Mouse (Mus musculus): Measurements from ENCODE around the gene Cdh24. TPM values are rescaled to one million over a fixed set of nuclear protein-coding genes. Genes with fewer than 3 reads are reported as not detected.

Cdh24 gene
- polyA plus RNA-seq, 1 experiment from 2014 or later, result 6.2 TPM

DNA sequence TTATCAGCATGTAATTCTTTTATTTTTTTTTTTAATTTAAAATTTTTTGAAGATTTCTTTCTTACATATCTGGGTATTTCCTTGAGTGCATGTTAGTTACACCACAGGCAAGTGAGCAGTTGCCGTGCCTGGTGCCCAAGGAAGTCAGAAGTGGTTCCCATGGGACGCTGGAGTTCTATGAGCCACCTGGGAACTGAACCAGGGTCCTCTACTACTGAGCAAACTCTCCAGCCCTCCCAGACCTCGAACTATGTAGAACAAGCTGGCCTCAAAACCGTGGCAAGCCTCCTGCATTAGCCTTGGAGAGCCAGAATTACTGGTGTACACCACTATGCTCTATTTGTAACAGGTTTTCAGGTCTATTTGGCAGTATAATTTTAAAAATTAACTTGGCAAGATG, 38.6 kb downstream of the Cdh24 start:
- Histone ChIP-seq H3K27ac (replicated peaks; ENCODE audit: low read depth, low read length) (peak overlapping the region; percentile 72), H3K4me1 (ENCODE audit: control insufficient read depth, insufficient read depth, low read length) (no peaks in the 10 kb centered on the region), H3K4me3 (ENCODE audit: low read depth, low read length) (peak overlapping the region; percentile 61), H3K27me3 (ENCODE audit: control insufficient read depth, insufficient read depth, low read length) (no peaks in the 10 kb centered on the region), H3K9me3 (replicated peaks; ENCODE audit: control insufficient read depth, low read length) (no peaks in the 10 kb centered on the region), H3K36me3 (replicated peaks; ENCODE audit: control insufficient read depth, insufficient read depth, low read depth, low read length) (no peaks in the 10 kb centered on the region), H3K9ac (replicated peaks; ENCODE audit: low read length) (peak overlapping the region; percentile 83), H3K4me2 (ENCODE audit: low read depth, low read length) (peak overlapping the region; percentile 52)
- ATAC-seq (replicated peaks; ENCODE audit: insufficient number of reproducible peaks, low FRiP score, low TSS enrichment, low read depth), result peak; percentile 9; the same call in 1 of the 2 replicates
- WGBS, result 38% methylated on average over 4 of the region's 4 CpGs
- peak; percentile 40 for DNase-seq (ENCODE audit: low spot score)

- H3K9me3 ChIP-seq (replicated peaks; ENCODE audit: control insufficient read depth, low read length), result no peaks in the 10 kb centered on the region
- no peaks in the 10 kb centered on the region for H3K36me3 ChIP-seq (replicated peaks; ENCODE audit: control insufficient read depth, insufficient read depth, low read depth, low read length)
- no peak overlapping the region for H3K4me3 ChIP-seq (ENCODE audit: low read depth, low read length)
- H3K4me1 ChIP-seq (ENCODE audit: control insufficient read depth, insufficient read depth, low read length), result no peaks in the 10 kb centered on the region
- H3K27ac ChIP-seq (replicated peaks; ENCODE audit: low read depth, low read length), result no peak overlapping the region
- 66% methylated on average over 2 of the region's 2 CpGs for WGBS
- H3K27me3 ChIP-seq (ENCODE audit: control insufficient read depth, insufficient read depth, low read length), result no peaks in the 10 kb centered on the region
- ATAC-seq (replicated peaks; ENCODE audit: insufficient number of reproducible peaks, low FRiP score, low TSS enrichment, low read depth) (no peak), DNase-seq (ENCODE audit: low spot score) (no peak)
- no peak overlapping the region for H3K9ac ChIP-seq (replicated peaks; ENCODE audit: low read length)
- no peak overlapping the region for H3K4me2 ChIP-seq (ENCODE audit: low read depth, low read length)
Measured at GRCm38 (mm10) chr14:54601601-54602000, 39.6 kb downstream of the Cdh24 start.

DNA sequence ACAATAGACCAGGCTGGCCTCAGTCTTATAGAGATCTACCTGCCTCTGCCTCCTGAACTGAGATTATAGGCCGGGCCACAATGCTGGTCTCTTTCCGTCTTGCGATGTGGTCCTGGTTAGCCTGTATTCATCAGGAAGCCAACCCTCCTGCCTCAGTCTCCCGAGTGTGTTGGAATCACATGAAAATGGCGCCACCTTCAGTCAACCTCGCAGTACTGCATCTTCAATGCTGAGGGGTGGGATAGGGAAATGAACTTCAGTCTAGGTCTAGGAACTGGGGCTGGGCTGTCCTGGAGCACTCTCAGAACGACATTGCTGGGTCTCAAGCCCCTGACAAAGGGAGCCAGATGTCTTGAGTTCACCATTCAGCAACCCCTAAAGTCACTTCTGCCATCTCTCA, 44.1 kb downstream of the Cdh24 start:
- Histone ChIP-seq H3K9ac (replicated peaks; ENCODE audit: low read length) (no peak overlapping the region), H3K36me3 (replicated peaks; ENCODE audit: control insufficient read depth, insufficient read depth, low read depth, low read length) (no peaks in the 10 kb centered on the region), H3K9me3 (replicated peaks; ENCODE audit: control insufficient read depth, low read length) (no peaks in the 10 kb centered on the region), H3K4me2 (ENCODE audit: low read depth, low read length) (no peak overlapping the region), H3K4me3 (ENCODE audit: low read depth, low read length) (no peak overlapping the region), H3K27ac (replicated peaks; ENCODE audit: low read depth, low read length) (no peak overlapping the region), H3K4me1 (ENCODE audit: control insufficient read depth, insufficient read depth, low read length) (no peaks in the 10 kb centered on the region), H3K27me3 (ENCODE audit: control insufficient read depth, insufficient read depth, low read length) (no peaks in the 10 kb centered on the region)
- WGBS, result 79% methylated on average over 7 of the region's 7 CpGs
- ATAC-seq (replicated peaks; ENCODE audit: insufficient number of reproducible peaks, low FRiP score, low TSS enrichment, low read depth) (no peak), DNase-seq (ENCODE audit: low spot score) (no peak)

GRCm38 (mm10) chr14:54594631-54595414, 46.3 kb downstream of the Cdh24 start:
- H3K27ac ChIP-seq (replicated peaks; ENCODE audit: low read depth, low read length), result no peak overlapping the region
- 67% methylated on average over 28 of the region's 28 CpGs for WGBS
- no peak for DNase-seq (ENCODE audit: low spot score)
- no peaks in the 10 kb centered on the region for H3K36me3 ChIP-seq (replicated peaks; ENCODE audit: control insufficient read depth, insufficient read depth, low read depth, low read length)
- ATAC-seq (replicated peaks; ENCODE audit: insufficient number of reproducible peaks, low FRiP score, low TSS enrichment, low read depth), result no peak
- H3K9me3 ChIP-seq (replicated peaks; ENCODE audit: control insufficient read depth, low read length), result no peaks in the 10 kb centered on the region
- H3K27me3 ChIP-seq (ENCODE audit: control insufficient read depth, insufficient read depth, low read length), result no peaks in the 10 kb centered on the region
- H3K4me2 ChIP-seq (ENCODE audit: low read depth, low read length), result no peak overlapping the region
- H3K4me1 ChIP-seq (ENCODE audit: control insufficient read depth, insufficient read depth, low read length), result no peaks in the 10 kb centered on the region
- no peak overlapping the region for H3K9ac ChIP-seq (replicated peaks; ENCODE audit: low read length)
- no peak overlapping the region for H3K4me3 ChIP-seq (ENCODE audit: low read depth, low read length)

DNA sequence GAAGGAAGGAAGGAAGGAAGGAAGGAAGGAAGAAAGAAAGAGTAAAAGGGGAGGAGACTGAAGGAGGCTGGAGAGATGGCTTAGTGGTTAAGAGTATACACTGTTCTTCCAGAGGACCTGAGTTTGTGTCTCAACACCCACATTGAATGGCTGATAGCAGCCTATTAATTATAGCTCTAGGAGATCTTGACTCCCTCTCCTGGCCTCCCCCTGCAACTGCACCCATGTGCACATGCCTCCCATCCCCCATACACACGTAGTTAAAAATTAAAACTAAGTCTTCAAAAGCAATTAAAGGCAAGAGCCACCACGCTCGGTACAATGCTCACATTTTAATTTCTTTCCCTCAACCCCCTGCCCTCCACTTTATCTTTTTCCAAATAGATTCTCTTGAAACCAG, 47.1 kb downstream of the Cdh24 start:
- WGBS, result 87% methylated on average over 3 of the region's 3 CpGs
- DNase-seq (ENCODE audit: low spot score) (no peak), ATAC-seq (replicated peaks; ENCODE audit: insufficient number of reproducible peaks, low FRiP score, low TSS enrichment, low read depth) (no peak)
- Histone ChIP-seq H3K9ac (replicated peaks; ENCODE audit: low read length) (no peak overlapping the region), H3K4me1 (ENCODE audit: control insufficient read depth, insufficient read depth, low read length) (no peaks in the 10 kb centered on the region), H3K4me3 (ENCODE audit: low read depth, low read length) (no peak overlapping the region), H3K9me3 (replicated peaks; ENCODE audit: control insufficient read depth, low read length) (no peaks in the 10 kb centered on the region), H3K27me3 (ENCODE audit: control insufficient read depth, insufficient read depth, low read length) (no peaks in the 10 kb centered on the region), H3K36me3 (replicated peaks; ENCODE audit: control insufficient read depth, insufficient read depth, low read depth, low read length) (no peaks in the 10 kb centered on the region), H3K27ac (replicated peaks; ENCODE audit: low read depth, low read length) (no peak overlapping the region), H3K4me2 (ENCODE audit: low read depth, low read length) (no peak overlapping the region)

DNA sequence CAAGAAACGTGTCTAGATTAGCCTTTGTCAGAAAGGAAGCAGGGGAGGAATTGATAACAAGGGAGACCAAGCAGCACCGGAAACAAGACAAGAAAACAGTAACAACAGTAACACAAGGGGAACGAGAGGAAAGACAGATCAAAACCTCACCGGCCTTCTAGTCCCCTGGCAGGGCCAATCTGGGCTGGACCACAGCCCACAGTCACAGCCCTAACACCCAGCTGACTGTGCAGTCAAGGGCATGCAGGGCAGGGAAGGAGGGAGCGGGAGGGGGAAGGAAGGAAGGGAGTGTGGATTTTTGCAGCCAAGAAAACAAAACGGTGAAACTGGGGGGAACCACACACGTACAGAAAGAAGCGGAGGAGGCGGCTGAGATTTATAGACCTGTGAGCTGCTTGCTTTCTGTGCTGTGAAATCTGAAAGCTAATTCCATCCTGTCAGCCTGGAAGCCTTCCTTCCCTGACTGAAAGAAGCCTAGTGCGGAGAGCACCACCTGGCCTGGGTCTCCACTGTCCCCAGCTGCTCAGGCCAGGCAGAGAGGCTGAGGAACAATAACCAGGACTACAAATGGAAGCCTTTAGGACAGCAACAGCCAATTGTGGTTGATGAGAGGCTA, 48.7 kb downstream of the Cdh24 start:
- H3K36me3 ChIP-seq (replicated peaks; ENCODE audit: control insufficient read depth, insufficient read depth, low read depth, low read length), result no peaks in the 10 kb centered on the region
- no peak for DNase-seq (ENCODE audit: low spot score)
- no peak overlapping the region for H3K4me3 ChIP-seq (ENCODE audit: low read depth, low read length)
- WGBS, result 75% methylated on average over 9 of the region's 10 CpGs
- no peaks in the 10 kb centered on the region for H3K27me3 ChIP-seq (ENCODE audit: control insufficient read depth, insufficient read depth, low read length)
- no peak overlapping the region for H3K4me2 ChIP-seq (ENCODE audit: low read depth, low read length)
- no peak overlapping the region for H3K9ac ChIP-seq (replicated peaks; ENCODE audit: low read length)
- no peaks in the 10 kb centered on the region for H3K4me1 ChIP-seq (ENCODE audit: control insufficient read depth, insufficient read depth, low read length)
- no peak overlapping the region for H3K27ac ChIP-seq (replicated peaks; ENCODE audit: low read depth, low read length)
- no peak for ATAC-seq (replicated peaks; ENCODE audit: insufficient number of reproducible peaks, low FRiP score, low TSS enrichment, low read depth)
- no peaks in the 10 kb centered on the region for H3K9me3 ChIP-seq (replicated peaks; ENCODE audit: control insufficient read depth, low read length)

DNA sequence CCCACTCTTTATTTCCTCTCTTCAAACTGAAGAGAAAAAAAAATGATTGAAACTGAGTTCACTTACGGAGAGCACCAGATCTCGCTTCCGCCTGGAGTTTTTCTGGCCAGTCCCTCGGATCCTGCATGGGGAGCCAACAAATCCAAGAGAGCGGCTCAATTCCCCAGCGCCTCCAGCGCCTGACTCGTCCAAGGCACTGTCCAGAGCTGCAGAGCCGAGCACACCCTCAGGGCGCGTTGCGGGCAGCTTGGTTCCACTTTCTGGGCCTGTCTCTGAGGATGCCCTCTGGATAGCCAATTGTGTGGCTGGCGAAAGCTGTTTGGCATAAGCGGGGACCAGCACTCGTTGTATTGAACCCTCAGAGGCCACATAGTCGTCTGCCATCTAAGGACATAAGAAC, 50.1 kb downstream of the Cdh24 start:
- Histone ChIP-seq H3K27ac (replicated peaks; ENCODE audit: low read depth, low read length) (no peak overlapping the region), H3K9ac (replicated peaks; ENCODE audit: low read length) (no peak overlapping the region), H3K4me3 (ENCODE audit: low read depth, low read length) (no peak overlapping the region), H3K4me1 (ENCODE audit: control insufficient read depth, insufficient read depth, low read length) (no peaks in the 10 kb centered on the region), H3K27me3 (ENCODE audit: control insufficient read depth, insufficient read depth, low read length) (no peaks in the 10 kb centered on the region), H3K9me3 (replicated peaks; ENCODE audit: control insufficient read depth, low read length) (no peaks in the 10 kb centered on the region), H3K4me2 (ENCODE audit: low read depth, low read length) (no peak overlapping the region), H3K36me3 (replicated peaks; ENCODE audit: control insufficient read depth, insufficient read depth, low read depth, low read length) (no peaks in the 10 kb centered on the region)
- ATAC-seq (replicated peaks; ENCODE audit: insufficient number of reproducible peaks, low FRiP score, low TSS enrichment, low read depth) (no peak), DNase-seq (ENCODE audit: low spot score) (no peak)
- WGBS, result 87% methylated on average over 16 of the region's 16 CpGs

GRCm38 (mm10) chr14:54583681-54584338, 57.4 kb downstream of the Cdh24 start:
- WGBS, result 43% methylated on average over 7 of the region's 7 CpGs
- Histone ChIP-seq H3K27me3 (ENCODE audit: control insufficient read depth, insufficient read depth, low read length) (no peaks in the 10 kb centered on the region), H3K4me3 (ENCODE audit: low read depth, low read length) (no peak overlapping the region), H3K4me2 (ENCODE audit: low read depth, low read length) (no peak overlapping the region), H3K27ac (replicated peaks; ENCODE audit: low read depth, low read length) (no peak overlapping the region), H3K4me1 (ENCODE audit: control insufficient read depth, insufficient read depth, low read length) (no peaks in the 10 kb centered on the region), H3K9ac (replicated peaks; ENCODE audit: low read length) (no peak overlapping the region), H3K36me3 (replicated peaks; ENCODE audit: control insufficient read depth, insufficient read depth, low read depth, low read length) (no peaks in the 10 kb centered on the region), H3K9me3 (replicated peaks; ENCODE audit: control insufficient read depth, low read length) (no peaks in the 10 kb centered on the region)
- no peak for ATAC-seq (replicated peaks; ENCODE audit: insufficient number of reproducible peaks, low FRiP score, low TSS enrichment, low read depth)
- DNase-seq (ENCODE audit: low spot score), result peak; percentile 79
